Mouse (Mus musculus) heart, embryonic 13.5 days (tissue): ENCODE results near the gene Phf13. TPM values are rescaled to one million over a fixed set of nuclear protein-coding genes. Genes with fewer than 3 reads are reported as not detected.

Experiments
- ATAC-seq: fragments of 200-750 bp; cut with Nextera tagmentation; 2 replicates; pipeline ENCODE4 v1.8.0; 2017; ENCODE audit warnings: moderate TSS enrichment; ENCODE audit not compliant: insufficient number of reproducible peaks, low FRiP score, low TSS enrichment; ENCODE audit errors: extremely low read depth
- H3K27ac ChIP-seq: fragments of 300-500 bp; sonication (generic); replicated peaks from 2 replicates; pipeline ENCODE4 v1.5.1; 2015; ENCODE audit warnings: moderate library complexity, mild to moderate bottlenecking, inconsistent platforms
- H3K27me3 ChIP-seq: fragments of 300-500 bp; sonication (generic); replicated peaks from 2 replicates; pipeline ENCODE4 v1.6.1; 2015; ENCODE audit warnings: mild to moderate bottlenecking, inconsistent platforms
- H3K36me3 ChIP-seq: fragments of 300-500 bp; sonication (generic); 2 replicates; pipeline ENCODE4 v1.6.1; 2015; ENCODE audit warnings: mild to moderate bottlenecking, inconsistent platforms
- H3K4me1 ChIP-seq: fragments of 300-500 bp; sonication (generic); 2 replicates; pipeline ENCODE4 v1.6.1; 2015; ENCODE audit warnings: inconsistent platforms
- H3K4me2 ChIP-seq: fragments of 300-500 bp; sonication (generic); 2 replicates; pipeline ENCODE4 v1.6.1; 2015; ENCODE audit warnings: inconsistent platforms, mild to moderate bottlenecking, moderate library complexity
- H3K4me3 ChIP-seq: fragments of 300-500 bp; sonication (generic); 2 replicates; pipeline ENCODE4 v1.5.1; 2015; ENCODE audit warnings: moderate library complexity, mild to moderate bottlenecking, inconsistent platforms
- H3K9ac ChIP-seq: fragments of 300-500 bp; sonication (generic); 2 replicates; pipeline ENCODE4 v1.6.1; 2015; ENCODE audit warnings: inconsistent platforms, mild to moderate bottlenecking, moderate library complexity
- H3K9me3 ChIP-seq: fragments of 300-500 bp; sonication (generic); 2 replicates; pipeline ENCODE4 v1.6.1; 2016; ENCODE audit warnings: inconsistent platforms
- WGBS: fragments of 180-500 bp; shearing (Covaris S2); methylation state at CpG from one replicate; pipeline ENCODE4 v1.1.7; 2015; ENCODE audit warnings: mixed read lengths; 5-methylcytosine and 5-hydroxymethylcytosine counted together
- polyA plus RNA-seq: library from polyadenylated mRNA; unstranded; fragments of >200 nt; fragmentation: Nextera tagmentation; extraction: Ambion mirVana; gene quantifications from 2 replicates; pipeline ENCODE4 v1.2.1, GENCODE M21; 2015

The Phf13 gene
- polyA plus RNA-seq, 1 experiment from 2014 or later, result 17.8 TPM

GRCm38 (mm10) chr4:152001335-152001734 is 5.3 kb upstream of the Phf13 start:
- H3K9ac ChIP-seq, result no peak overlapping the region
- H3K9me3 ChIP-seq, result no peaks in the 10 kb centered on the region
- H3K27ac ChIP-seq, result no peak overlapping the region
- no peaks in the 10 kb centered on the region for H3K27me3 ChIP-seq
- peaks cover 13% of the 10 kb centered on the region for H3K4me1 ChIP-seq
- no peaks in the 10 kb centered on the region for H3K36me3 ChIP-seq
- H3K4me2 ChIP-seq, result no peak overlapping the region
- 69% methylated on average over 4 of the region's 4 CpGs for WGBS
- H3K4me3 ChIP-seq, result no peak overlapping the region
- ATAC-seq, result no peak

DNA sequence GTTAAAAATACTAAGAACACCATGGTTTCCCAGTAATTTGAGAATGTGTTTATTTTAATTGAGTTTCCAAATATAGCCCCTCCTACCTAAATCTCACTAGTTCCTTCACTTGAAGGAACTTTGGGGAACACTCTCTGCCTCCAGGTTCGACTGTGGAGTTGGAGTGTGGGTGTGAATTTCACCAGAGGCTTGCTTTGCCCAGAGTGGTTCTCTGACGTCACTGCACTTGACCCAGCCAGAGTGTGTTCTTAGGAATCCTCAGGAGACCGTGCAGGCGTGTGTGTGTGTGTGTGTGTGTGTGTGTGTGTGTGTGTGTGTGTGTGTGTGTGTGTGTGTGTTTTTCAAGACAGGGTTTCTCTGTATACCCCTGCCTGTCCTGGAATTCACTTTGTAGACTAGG is 4.8 kb upstream of the Phf13 start:
- Histone ChIP-seq H3K36me3 (no peaks in the 10 kb centered on the region), H3K4me2 (no peak overlapping the region), H3K27me3 (no peaks in the 10 kb centered on the region), H3K4me3 (no peak overlapping the region), H3K9me3 (no peaks in the 10 kb centered on the region), H3K27ac (no peak overlapping the region), H3K9ac (no peak overlapping the region), H3K4me1 (peaks cover 11% of the 10 kb centered on the region)
- no peak for ATAC-seq
- WGBS, result 37% methylated on average over 4 of the region's 4 CpGs

DNA sequence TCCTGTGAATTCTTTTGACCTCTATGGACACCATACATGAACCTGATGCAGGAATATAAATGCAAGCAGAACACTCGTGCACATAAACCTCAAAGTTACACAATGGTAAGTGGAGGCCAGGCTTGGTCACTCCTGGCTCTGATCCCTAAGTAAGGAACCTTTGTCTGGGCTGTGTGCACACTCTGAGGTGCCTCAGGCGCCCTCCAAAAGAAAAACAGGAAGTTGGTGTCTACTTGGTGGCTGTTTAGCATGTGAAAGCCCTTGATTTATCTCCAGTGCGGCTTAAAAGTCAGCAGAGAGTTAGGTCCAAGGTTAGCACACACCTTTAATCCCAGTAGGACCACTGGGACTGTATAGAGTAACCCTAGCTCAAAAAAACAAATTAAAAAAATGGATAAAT is 3.4 kb upstream of the Phf13 start:
- Histone ChIP-seq H3K9me3 (no peaks in the 10 kb centered on the region), H3K4me3 (no peak overlapping the region), H3K4me1 (peaks cover 14% of the 10 kb centered on the region), H3K36me3 (no peaks in the 10 kb centered on the region), H3K27ac (no peak overlapping the region), H3K4me2 (no peak overlapping the region), H3K9ac (no peak overlapping the region), H3K27me3 (no peaks in the 10 kb centered on the region)
- WGBS, result 65% methylated on average over 3 of the region's 3 CpGs
- no peak for ATAC-seq

GRCm38 (mm10) chr4:151997701-151998100 is 1.6 kb upstream of the Phf13 start:
- Histone ChIP-seq H3K4me2 (peak overlapping the region; percentile 82), H3K9me3 (no peaks in the 10 kb centered on the region), H3K36me3 (peaks cover 12% of the 10 kb centered on the region), H3K4me1 (peaks cover 32% of the 10 kb centered on the region), H3K9ac (peak overlapping the region; percentile 91), H3K27me3 (no peaks in the 10 kb centered on the region), H3K27ac (0 out of 2 replicates have a peak overlapping the region, but pooled peaks have one; percentile 1), H3K4me3 (peak overlapping the region; percentile 96)
- WGBS, result 51% methylated on average over 3 of the region's 3 CpGs
- ATAC-seq, result no peak

- no peak for ATAC-seq
- Histone ChIP-seq H3K27ac (peak overlapping the region; percentile 94), H3K27me3 (no peaks in the 10 kb centered on the region), H3K36me3 (peaks cover 20% of the 10 kb centered on the region), H3K9ac (peak overlapping the region; percentile 91), H3K4me2 (peak overlapping the region; percentile 82), H3K4me1 (peaks cover 36% of the 10 kb centered on the region), H3K4me3 (peak overlapping the region; percentile 96), H3K9me3 (no peaks in the 10 kb centered on the region)
- WGBS, result 5% methylated on average over 13 of the region's 13 CpGs
Measured at GRCm38 (mm10) chr4:151996951-151997222, 829 bp upstream of the Phf13 start.

DNA sequence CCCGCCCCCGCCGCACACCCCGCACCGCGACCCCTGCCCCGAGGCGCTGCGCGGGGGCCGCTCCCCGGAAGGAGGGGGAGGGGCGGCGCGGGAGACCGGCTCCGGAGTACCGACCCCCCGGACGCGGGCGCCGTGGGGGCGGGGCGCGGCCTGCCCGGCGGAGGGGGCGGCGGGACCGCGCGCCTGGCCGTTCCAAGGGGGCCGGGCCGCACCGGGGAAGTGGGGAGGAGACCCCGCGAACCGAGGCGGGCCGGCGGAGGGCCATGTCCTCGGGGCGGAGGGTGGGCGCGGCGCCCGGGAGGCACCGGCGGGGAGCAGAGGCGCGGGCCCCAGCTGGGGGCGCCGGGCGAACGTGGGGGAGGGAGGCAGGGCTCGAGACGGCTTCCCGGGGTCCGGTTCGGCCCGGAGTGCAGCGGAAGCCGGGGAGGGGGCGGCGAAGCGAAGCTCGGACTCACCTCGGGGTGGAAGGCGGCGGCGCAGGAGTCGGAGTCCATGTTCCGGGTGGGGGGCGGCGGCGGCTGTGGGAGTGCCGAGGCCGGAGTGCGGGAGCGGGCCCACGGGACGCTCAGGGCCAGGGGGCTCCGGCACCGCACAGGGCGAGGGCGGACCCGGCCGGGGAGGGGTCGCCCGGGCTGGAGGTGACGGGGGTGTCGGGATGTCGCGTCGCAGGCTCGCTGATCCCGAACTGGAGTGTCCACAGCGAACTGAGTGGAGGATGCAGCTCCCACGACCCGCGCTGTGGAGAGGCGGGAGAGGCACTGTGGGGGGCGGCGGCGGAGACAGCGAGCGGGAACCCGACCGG is 486 bp downstream of the Phf13 start:
- under 1% methylated on average over 74 of the region's 111 CpGs for WGBS
- H3K4me1 ChIP-seq, result peaks cover 36% of the 10 kb centered on the region
- peaks cover 33% of the 10 kb centered on the region for H3K36me3 ChIP-seq
- ATAC-seq, result peak; percentile 7; the same call in 1 of the 2 replicates
- no peaks in the 10 kb centered on the region for H3K9me3 ChIP-seq
- peak overlapping the region; percentile 87 for H3K27ac ChIP-seq
- peak overlapping the region; percentile 99 for H3K9ac ChIP-seq
- H3K27me3 ChIP-seq, result no peaks in the 10 kb centered on the region
- peak overlapping the region; percentile 94 for H3K4me2 ChIP-seq
- H3K4me3 ChIP-seq, result peak overlapping the region; percentile 96

DNA sequence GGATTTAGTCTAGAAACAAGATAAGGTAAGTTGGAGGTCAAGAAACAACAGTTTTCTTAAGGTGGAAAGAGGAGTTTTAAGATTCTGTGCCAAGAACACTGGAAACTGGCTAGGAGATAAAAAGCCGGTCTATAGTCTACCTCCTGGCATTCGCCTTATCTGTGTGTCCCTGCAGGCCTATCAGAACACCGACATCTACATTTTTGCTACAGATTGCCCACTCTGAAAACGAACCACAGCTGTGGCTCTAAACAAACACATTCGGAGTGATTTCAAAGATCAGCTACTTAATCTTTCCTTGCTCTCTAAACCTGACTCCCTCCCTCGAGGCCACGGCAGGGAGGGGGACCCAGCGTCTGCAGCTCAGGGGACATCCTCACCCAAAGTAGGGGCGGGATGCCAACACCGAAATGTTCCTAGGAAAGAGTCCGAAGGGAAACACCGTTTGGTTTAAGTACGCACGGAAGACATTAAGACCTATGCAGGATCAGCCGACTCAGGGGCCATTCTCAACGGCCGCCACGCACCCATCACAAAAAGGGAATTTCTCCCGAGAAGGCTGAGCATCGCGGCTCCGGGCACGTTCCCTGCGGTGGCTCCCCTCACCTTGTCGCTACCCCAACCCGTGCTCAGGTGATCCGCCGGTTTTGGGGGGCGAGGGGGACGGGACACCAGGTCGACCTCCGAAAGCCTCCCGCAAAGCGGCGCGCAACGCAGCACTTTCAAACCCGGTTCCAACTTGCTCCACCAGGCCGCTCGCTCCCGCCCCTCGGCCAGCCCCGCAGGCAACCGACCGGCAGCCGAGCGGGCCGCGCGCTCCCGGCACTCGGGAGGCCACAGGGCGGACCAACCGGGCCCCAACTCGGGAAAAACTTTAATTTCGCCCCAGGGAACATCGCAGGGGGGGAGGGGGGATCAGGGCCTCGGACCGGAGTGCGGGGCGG is 1.6 kb downstream of the Phf13 start:
- Histone ChIP-seq H3K9ac (peak overlapping the region; percentile 99), H3K27me3 (no peaks in the 10 kb centered on the region), H3K9me3 (no peaks in the 10 kb centered on the region), H3K27ac (peak overlapping the region; percentile 87), H3K4me2 (peak overlapping the region; percentile 94), H3K4me1 (peaks cover 36% of the 10 kb centered on the region), H3K36me3 (peaks cover 44% of the 10 kb centered on the region), H3K4me3 (peak overlapping the region; percentile 96)
- 2% methylated on average over 60 of the region's 61 CpGs for WGBS
- ATAC-seq, result no peak

- Histone ChIP-seq H3K4me1 (peaks cover 44% of the 10 kb centered on the region), H3K4me3 (peak overlapping the region; percentile 96), H3K36me3 (peaks cover 44% of the 10 kb centered on the region), H3K27me3 (no peaks in the 10 kb centered on the region), H3K9ac (peak overlapping the region; percentile 99), H3K4me2 (peak overlapping the region; percentile 94), H3K9me3 (no peaks in the 10 kb centered on the region), H3K27ac (no peak overlapping the region)
- no peak for ATAC-seq
- 65% methylated on average over 6 of the region's 6 CpGs for WGBS
Measured at GRCm38 (mm10) chr4:151993035-151993434, 3.0 kb downstream of the Phf13 start.

GRCm38 (mm10) chr4:151992091-151992490 is 4.0 kb downstream of the Phf13 start:
- no peak overlapping the region for H3K27ac ChIP-seq
- peaks cover 44% of the 10 kb centered on the region for H3K4me1 ChIP-seq
- ATAC-seq, result no peak
- H3K4me2 ChIP-seq, result no peak overlapping the region
- no peaks in the 10 kb centered on the region for H3K9me3 ChIP-seq
- no peak overlapping the region for H3K4me3 ChIP-seq
- peaks cover 44% of the 10 kb centered on the region for H3K36me3 ChIP-seq
- no peak overlapping the region for H3K9ac ChIP-seq
- 86% methylated on average over 9 of the region's 9 CpGs for WGBS
- H3K27me3 ChIP-seq, result no peaks in the 10 kb centered on the region

GRCm38 (mm10) chr4:151989110-151989488 is 7.0 kb downstream of the Phf13 start:
- WGBS, result 24% methylated on average over 6 of the region's 6 CpGs
- Histone ChIP-seq H3K27ac (peak overlapping the region; percentile 82; the same call in 1 of the 2 replicates), H3K4me2 (peak overlapping the region; percentile 85), H3K4me3 (peak overlapping the region; percentile 79), H3K9me3 (no peaks in the 10 kb centered on the region), H3K36me3 (peaks cover 58% of the 10 kb centered on the region), H3K4me1 (peaks cover 51% of the 10 kb centered on the region), H3K9ac (peak overlapping the region; percentile 93), H3K27me3 (no peaks in the 10 kb centered on the region)
- ATAC-seq, result no peak

GRCm38 (mm10) chr4:151988342-151989109 is 7.5 kb downstream of the Phf13 start, which contains the start of gene Thap3:
Thap3 (minus strand) TSS chr4:151988997.
- Histone ChIP-seq H3K27me3 (no peaks in the 10 kb centered on the region), H3K4me1 (peaks cover 51% of the 10 kb centered on the region), H3K4me3 (peak within 1 kb of the TSS; percentile 79), H3K4me2 (peak within 1 kb of the TSS; percentile 85), H3K36me3 (peaks cover 58% of the 10 kb centered on the region), H3K9me3 (no peaks in the 10 kb centered on the region), H3K9ac (peak within 1 kb of the TSS; percentile 93), H3K27ac (peak within 1 kb of the TSS; percentile 82)
- WGBS, result 1% methylated on average over 54 of the region's 54 CpGs
- no peak for ATAC-seq
